Mouse (Mus musculus): ENCODE data around the gene Fam83b.
A peak's percentile ranks its signal among the peaks of the same experiment; 100 is the strongest.

The Fam83b gene

DNA sequence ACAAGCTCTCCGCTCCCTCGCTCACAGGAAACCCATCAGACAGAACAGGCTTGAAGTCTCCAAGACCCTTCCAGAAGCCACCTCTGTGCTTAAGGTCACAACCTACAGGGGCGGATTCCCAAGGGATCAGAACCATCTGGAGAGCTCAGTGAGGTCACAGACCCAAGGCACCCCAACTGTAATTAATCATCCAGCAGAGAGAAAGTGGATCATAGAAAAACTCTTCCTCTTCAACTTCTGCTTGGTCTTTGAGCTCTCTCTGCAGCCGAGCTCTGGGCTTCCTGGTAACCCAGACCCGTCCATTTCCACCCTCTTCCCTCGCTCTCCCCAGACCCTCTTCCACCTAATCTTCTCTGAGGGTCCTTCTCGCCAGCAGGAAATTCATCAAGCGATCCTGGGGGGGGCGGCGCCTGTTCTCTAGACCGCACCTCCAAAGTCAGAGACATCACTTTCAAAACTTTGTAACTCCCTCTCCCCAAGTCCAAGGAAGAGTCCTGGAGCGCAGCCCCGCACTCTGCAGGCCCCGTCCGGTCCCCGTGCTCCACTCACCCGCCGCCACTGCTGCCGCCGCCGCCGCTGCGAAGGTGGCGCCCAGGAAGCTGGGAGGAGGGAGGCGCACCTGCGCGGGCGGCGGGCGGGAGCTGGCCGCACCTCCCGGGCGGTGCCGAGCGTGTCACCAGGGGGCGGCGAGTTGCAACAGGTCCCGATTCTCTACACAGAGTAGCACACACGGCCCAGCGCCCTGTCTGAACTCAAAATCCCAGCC lies at the start of gene Fam83b:
Gene Fam83b, minus strand, starts transcription at position 602 of the 766 bp plus-strand sequence.
- peak; percentile 13 for DNase-seq (ENCODE audit: low read depth, low spot score)

DNA sequence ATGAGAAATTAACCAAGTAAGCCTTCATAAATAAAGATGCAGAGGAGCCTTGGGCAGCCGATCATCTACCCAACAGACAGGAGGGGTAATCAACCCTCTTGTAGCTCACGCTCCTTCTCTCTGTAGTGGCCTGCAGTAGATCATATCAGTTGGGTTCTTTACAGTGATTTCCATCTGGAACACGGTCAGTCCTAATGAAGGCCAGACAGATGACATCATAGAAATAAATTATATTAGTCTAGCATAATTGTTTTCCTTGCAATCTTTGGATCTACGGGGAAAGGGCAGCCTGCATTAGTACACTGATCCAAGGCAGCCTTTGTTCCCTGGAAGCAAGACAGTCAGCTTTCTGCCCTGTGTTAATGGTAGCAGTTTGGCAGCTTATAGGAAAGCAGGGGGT lies 47.2 kb upstream of the Fam83b start:
- DNase-seq (ENCODE audit: low read depth, low spot score), result no peak

DNA sequence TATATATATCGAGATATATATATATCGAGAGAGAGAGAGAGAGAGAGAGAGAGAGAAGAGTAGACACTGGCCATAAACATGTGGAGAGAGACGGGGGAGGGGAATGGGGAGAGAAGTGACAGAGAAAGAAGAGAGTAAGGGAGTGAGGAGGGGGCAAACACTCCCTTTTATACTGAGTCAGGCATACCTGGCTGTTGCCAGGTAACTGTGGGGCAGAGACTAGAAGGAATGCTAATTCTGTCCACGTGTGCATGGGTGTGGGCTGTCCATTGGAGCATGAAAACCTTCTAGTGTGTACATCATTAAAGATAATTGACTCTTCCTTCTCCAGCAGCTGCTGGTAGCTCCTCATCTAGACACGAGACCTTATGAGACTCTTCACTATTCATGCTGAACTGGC lies 36.8 kb upstream of the Fam83b start:
- DNase-seq (ENCODE audit: low read depth, low spot score), result no peak

DNA sequence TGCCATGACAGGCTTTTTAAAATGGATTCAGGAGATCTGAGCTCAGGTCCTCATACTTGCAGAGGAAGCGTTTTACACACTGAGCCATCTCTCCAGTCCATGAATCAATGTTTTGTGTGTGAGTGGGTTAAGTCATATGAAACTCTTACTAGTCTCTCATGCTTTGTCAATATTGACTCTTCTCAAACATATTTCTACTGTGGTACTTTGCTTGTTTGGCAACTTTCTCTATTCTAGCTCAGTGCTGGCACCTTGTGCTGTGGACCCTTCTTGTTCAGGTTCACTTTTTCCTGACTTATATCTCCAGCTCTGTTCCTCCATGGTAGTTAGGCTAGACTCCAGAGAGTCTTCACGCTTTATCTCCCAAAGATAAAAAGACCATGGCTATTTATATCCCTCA lies 36.0 kb upstream of the Fam83b start:
- no peak for DNase-seq (ENCODE audit: low read depth, low spot score)

DNA sequence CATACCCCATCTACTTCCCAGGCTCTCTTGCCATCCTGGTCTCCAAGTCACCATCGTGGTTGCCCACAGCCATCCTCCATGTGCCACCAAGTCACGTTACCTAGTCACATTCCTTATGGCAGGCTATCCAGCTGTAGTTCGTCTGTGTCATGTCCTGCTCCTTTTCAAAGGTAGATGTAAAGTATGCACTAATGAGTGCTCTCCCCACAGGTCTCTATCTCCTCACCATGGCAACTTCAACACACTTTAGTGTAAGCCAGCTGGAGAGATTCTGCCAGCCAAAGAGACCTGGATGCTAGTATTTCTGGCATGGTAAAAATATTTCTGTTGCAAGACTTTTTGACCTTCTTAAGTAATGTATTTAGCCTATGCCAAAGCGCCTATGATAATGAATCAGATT lies 30.5 kb upstream of the Fam83b start:
- DNase-seq (ENCODE audit: low read depth, low spot score), result no peak

DNA sequence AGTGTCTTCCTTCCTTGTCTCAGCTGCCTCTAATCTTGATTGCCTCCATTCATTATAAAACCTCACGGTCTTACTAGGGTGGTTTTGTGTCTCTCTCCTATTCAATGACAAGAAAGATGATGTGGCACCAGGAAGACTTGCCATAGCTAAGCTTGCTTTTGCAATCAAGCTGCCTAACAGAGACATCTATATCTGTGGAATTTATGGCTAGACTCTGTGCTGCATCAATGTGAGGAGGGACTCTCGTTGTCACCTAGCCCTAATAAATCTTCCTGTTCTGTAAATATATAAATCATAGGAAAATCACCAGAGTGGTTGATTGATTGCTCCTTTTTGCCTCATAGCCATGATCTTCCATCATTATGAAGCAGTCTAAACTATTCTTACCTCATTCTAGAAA lies 26.9 kb upstream of the Fam83b start:
- DNase-seq (ENCODE audit: low read depth, low spot score), result no peak

DNA sequence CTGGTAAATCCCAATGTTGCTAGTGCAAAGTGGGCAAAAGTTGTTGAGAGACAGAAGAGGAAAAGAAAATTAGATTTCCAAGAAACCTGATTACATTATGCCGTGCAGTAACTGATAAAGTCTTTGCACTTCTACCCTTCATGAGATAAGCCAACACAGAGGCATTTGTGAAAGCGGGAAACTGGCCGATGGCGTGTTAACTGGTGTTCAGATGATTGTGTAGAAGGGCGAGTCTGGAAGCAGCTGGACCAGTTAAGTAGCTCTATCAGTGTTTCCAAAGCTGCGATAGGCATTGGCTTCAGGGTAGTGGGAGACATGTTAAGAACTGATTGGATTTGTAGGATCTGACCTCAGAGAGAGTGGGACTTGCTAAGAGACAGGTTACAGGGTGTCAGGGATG lies 17.0 kb upstream of the Fam83b start:
- DNase-seq (ENCODE audit: low read depth, low spot score), result no peak

DNA sequence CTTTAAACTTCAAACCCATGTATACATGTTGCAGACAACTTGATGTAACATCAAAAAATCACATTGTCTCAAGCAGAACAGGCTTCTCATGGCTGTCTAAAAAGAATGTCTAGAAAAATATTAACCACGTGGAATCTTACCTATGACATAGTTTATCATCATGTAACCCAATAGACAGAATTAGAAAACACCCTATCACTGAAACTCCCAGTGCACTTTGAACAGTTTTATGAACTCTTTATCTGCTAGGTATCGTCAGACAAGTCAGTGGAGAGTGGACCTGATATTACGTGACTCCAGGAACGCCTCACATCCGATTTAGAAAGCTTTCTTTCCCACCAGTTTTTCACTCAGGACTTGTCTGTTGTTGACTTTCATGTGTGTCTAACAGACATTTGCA lies 15.1 kb upstream of the Fam83b start:
- DNase-seq (ENCODE audit: low read depth, low spot score), result no peak

DNA sequence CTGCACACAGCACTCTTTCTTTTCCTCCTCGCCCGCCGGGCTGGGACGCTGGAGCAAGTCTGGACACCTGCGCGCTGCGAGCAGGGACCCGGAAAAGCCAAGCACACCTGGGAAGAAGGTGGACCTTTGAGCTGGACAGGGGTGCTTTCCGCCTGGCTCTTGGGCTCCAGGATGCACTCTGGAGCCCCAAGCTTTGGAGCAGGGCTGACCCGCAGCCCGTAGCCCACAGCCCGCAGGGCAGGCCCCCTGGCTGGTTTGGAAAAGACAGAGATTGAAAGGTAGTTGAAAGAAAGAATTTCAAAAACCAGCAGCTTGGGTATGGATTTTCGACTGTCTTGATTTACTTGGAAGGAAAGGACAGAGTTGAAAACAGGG lies 352 bp upstream of the Fam83b start:
- DNase-seq (ENCODE audit: low read depth, low spot score), result no peak

DNA sequence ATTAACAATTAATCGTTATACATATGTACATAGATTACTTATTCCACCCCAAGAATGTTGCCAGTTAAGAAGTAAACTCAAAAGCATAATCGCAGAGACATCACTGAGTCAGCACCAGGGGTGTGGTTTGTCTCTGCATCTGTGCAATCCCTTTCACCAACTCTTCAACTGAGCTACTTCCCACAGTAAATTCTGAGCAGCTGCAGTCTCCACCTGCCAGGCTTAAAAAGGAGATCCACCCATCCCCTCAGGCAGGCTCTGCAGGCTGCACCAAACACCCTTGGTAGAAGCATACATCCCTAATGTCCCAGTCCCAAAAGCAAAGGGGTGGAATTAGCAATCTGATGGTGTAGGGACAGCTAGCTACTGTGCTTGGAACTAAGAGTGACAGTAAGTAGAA lies 1.3 kb downstream of the Fam83b start:
- DNase-seq (ENCODE audit: low read depth, low spot score), result no peak

DNA sequence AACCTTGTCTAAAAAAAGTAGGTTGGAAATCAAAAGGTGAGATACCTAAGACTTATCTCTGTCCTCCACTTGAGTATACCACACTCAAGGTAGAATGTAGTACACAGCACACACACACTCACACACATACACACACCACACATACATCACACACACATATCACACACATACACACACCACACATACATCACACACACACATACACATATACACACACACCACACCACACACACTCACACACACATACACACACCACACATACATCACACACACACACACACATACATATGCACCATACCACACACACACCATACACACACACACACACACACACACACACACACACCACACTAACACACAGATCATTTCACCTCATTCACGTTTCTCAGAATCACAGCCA lies 2.8 kb downstream of the Fam83b start:
- no peak for DNase-seq (ENCODE audit: low read depth, low spot score)

DNA sequence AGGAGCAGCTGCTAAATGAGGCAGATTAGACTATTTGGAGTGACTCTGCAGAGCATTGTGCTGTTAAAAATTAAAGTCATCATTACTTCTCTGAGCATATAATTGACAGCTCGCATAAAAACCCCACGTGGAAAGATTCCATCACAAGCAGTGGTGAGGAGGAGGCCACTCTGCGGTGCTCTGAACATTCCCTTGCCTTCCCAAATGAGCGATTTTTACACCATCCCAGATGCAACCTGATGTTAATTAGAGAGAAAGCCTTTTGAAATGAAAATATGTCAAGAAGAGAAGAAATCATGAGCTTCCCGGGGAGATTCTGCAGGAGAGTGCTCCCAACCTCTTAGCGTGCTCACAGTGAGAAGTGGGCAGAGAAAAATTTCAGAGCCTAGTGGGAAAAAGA lies 4.1 kb downstream of the Fam83b start:
- DNase-seq (ENCODE audit: low read depth, low spot score), result no peak

DNA sequence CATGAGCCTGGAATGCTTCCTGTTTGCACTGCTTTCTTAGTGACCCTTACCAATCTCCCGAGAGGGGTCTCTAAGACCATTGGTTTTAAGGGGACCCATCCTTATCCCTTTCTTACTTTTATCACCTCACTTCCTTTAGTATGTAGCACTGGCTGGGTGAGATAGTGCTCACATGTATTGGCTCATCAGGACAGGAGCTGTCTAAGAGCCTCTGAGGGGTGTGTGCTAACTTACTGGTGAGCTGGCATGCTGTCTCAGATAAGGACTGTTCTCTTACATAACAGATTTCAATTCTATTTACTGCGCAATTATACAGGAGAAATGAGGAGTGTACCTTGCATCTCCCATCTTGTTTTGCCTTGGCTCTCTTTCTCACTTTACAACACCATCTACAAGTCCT lies 7.7 kb downstream of the Fam83b start:
- DNase-seq (ENCODE audit: low read depth, low spot score), result no peak

DNA sequence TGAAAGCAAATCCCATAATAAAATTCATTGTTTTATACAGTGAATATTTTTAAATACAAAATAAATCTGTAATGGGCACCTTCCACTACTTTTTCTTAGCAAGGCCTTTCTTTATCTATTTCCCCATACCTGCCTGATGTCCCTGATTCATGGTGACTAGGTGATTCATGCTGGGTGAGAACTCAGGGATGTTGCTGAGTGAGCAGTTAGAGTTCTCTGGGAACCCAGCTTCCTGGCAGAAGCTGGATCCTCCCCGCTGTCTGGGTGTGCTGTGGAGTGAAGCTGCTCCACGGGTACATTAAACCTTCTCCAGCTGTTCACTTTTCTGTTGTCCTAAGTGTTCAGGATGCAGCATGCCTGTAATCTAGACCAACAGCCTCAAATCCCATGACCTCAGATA lies 13.2 kb downstream of the Fam83b start:
- no peak for DNase-seq (ENCODE audit: low read depth, low spot score)

DNA sequence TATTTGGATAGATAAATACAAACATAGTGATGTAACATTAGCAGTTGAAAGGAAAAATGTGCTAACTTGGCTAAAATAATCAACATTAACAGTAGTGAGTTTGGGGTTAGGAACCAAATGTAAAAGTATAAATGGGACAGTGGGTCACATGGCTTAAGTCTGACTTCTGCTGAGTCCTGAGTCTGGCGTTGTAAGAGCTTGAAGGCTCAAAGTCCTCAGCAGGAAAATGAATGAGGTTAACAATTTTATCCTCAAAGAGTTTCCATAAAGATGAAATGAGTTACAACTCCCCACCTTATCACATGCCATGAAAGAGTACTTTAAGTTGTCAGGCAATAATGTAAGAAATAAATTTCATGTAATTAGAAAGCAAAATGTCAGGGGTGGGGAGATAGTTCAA lies 13.8 kb downstream of the Fam83b start:
- DNase-seq (ENCODE audit: low read depth, low spot score), result no peak

DNA sequence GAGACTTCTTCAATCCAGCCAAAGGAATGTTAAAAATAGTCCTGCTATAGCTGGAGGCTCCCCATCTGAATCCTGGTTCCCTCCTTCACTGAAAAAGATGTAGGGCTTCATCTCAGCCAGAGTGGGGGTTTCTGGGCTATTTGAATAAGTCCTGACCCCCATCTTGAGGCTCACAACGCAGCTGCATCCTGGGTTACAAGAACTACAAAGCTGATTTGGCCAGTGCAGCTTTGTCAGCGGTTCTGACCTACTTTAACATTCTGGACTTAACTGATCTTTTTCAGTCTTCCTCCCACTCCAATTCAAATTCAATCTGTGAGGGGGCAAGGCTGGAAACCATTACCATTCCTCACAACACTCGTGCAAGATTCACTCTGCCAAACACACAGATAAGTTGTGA lies 20.2 kb downstream of the Fam83b start:
- no peak for DNase-seq (ENCODE audit: low read depth, low spot score)

DNA sequence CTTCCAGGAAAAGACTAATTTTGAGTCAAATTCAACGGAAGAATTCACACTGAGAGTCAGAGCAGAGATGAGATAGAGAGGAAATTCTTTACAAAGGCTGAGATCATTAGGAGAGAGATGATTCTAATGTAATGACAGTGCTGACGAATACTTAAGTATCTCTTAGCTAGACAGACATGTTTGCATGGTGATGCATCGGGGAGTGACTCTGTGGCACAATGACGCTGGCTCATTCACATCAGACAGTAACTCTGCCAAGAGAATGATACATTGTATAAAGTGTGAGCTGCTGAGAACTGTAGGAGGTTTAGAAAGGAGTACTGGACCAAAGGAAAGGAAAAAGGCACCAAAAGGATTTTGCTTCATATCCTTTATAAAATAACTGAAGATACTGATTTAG lies 26.2 kb downstream of the Fam83b start:
- DNase-seq (ENCODE audit: low read depth, low spot score), result no peak

DNA sequence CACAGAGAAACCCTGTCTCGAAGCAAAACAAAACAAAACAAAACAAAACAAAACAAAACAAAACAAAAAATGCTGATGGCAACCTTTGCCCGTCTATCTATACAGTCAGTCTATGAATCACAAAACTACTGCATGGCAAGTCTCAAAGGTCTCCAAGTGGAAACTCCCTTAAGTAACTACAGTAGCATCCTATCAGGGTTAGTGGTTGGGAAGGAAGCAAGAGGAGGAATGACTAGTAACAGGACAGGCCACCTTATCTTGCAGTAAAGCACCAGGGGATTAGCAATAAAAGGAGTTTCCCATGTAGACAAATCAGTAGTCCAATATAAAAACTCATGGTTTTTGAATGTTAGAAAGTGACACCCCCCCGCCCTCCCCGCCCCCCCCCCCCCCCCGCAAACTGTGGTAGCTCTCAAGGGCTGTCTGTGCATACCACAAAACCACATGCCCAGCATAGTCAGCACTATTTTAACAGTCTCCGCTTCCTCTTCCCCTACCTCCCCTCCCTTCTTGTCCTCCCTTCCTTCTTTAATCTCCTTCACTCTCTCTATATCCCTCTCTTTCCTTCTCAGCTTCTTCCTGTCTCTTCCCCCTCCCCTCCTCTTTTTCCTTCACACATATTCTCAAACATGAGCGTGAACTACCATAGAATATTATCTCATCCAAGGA lies 26.8 kb downstream of the Fam83b start:
- DNase-seq (ENCODE audit: low read depth, low spot score), result no peak

DNA sequence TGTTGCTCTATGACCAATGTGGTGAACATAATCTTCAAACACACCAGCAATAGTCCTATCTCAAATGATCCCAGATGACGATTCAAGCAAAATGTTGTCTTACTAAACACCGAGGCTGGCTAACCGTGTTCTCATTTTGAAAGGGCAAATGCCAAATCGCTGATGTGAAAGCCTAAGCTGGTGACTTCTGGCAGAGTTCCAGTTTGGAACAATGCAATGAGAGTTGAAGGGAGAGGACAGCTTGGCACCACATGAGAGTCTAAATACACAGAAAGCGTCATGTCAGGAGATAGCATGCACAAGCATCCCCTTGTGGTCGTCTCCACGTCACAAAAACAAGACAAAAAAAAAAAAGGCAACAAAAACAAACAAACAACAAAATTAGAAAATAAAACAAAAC lies 27.6 kb downstream of the Fam83b start:
- DNase-seq (ENCODE audit: low read depth, low spot score), result no peak

DNA sequence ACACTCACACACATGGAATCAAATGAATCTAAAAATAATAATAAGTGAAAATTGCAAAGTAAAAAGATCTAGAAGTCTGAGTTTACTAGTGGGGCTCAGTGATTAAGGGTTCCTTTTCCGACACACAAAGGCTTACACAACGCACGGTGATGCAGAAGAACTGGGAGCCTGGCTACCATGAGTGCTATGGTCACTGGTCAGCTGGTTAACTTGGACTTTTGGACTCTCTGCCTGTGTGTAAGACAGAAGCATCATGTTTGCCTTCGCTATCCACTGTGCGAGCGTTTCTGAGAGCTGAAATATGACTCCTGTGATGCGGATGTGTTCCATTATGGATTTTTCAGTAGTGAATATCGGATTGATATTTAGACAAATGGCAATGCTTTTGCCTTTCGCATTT lies 30.9 kb downstream of the Fam83b start:
- DNase-seq (ENCODE audit: low read depth, low spot score), result no peak

DNA sequence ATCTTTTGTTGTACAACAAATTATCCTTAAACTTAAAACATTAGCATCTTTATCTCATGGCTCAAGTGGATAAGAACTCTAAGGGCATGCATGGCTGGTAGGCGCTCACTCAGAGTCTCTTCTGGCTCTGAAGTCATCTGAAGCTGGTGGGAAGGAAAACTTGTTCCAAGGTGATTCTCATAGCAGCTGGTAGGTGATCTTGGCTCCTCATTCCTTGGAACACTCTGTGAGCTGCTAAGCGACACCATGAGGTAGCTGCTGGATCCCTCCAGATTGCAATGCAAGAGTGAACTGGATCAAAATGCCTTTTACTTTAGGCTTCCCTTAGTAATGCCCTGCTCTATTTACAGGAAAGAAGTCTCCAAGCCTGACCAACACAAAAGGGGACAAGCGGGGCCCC lies 34.5 kb downstream of the Fam83b start:
- DNase-seq (ENCODE audit: low read depth, low spot score), result no peak

DNA sequence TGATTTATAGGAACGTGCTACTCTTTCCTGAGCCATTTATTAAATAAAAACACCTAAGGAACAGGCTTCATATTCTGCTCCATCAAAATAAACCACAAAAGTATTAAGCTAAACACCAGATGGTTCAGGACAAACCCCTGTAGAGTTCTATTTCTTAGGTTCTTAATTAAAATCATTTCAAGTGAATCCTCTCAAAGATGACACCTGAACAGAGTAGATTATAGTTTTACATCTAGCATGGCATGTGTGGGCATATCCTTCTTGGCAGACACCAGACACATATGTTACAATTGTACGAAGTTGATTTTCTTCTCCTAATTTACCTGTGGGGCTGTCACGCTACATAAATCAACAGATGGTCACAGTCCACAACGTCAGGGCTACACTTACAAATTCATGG lies 35.5 kb downstream of the Fam83b start:
- DNase-seq (ENCODE audit: low read depth, low spot score), result no peak

DNA sequence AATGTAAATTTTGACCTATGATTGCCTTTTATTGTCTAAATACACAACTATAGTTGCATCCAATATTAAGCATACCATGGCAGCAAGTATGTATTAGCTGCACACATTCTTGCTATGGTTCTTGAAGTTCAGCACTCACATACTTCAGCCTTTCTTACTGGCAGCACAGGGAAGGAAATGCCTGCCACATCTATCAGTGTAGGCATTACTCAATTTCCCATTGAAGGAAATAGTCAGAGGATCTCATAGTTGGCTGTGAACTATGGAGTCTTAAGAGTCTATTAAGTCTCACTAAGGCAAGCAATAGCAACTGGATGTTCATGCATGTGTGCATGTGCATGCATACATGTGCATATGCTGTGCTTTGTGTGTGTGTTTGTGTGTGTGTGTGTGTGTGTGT lies 41.3 kb downstream of the Fam83b start:
- DNase-seq (ENCODE audit: low read depth, low spot score), result no peak

DNA sequence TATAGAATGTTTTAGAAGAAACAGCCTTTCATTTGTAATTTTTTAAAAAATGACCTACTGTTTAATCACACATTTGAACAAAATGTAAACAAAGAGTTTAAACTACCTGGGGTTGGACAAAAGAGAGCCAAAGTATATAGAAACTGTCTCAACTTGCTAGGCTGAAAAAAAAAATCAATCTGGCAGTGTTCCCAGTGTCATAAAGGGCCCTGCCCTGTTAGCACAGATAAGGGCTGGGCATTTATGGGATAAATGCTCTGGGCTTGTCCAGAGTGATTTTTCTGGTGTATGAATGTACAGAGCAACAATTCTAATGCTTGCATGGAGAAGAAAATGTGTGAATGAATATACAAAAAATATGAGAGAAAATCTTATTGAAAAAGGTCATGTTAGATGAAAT lies 43.8 kb downstream of the Fam83b start:
- no peak for DNase-seq (ENCODE audit: low read depth, low spot score)

Measured in embryo, embryonic 11.5 days (tissue).